Mouse (Mus musculus): Measurements from ENCODE around the gene Mageh1.
"Not testable (repeated sequence)": the region's sequence is repeated elsewhere in the genome, so short reads cannot be mapped to it uniquely, and the experiment has no call there.

Gene Mageh1

GRCm38 (mm10) chrX:153037087-153037971 is at the start of gene Mageh1:
Mageh1 (minus strand) TSS chrX:153037575.
- DNase-seq (ENCODE audit: low spot score) = peak; percentile 66

- not testable (repeated sequence) for DNase-seq (ENCODE audit: low spot score)
Measured at GRCm38 (mm10) chrX:153037972-153038744, 783 bp upstream of the Mageh1 start.

- not testable (repeated sequence) for DNase-seq (ENCODE audit: low spot score)
Measured at GRCm38 (mm10) chrX:153031547-153031946, 5.8 kb downstream of the Mageh1 start.

GRCm38 (mm10) chrX:153025709-153026108 is 11.7 kb downstream of the Mageh1 start:
- not testable (repeated sequence) for DNase-seq (ENCODE audit: low spot score)

- not testable (repeated sequence) for DNase-seq (ENCODE audit: low spot score)
Measured at GRCm38 (mm10) chrX:153025255-153025654, 12.1 kb downstream of the Mageh1 start.

GRCm38 (mm10) chrX:153007685-153008047 is 29.7 kb downstream of the Mageh1 start:
- DNase-seq (ENCODE audit: low spot score) = no peak

GRCm38 (mm10) chrX:153007021-153007684 is 30.2 kb downstream of the Mageh1 start:
- no peak for DNase-seq (ENCODE audit: low spot score)

- DNase-seq (ENCODE audit: low spot score) = no peak
Measured at GRCm38 (mm10) chrX:153006387-153006841, 31.0 kb downstream of the Mageh1 start, which contains the start of gene Usp51. Usp51 (plus strand) TSS chrX:153006469.

GRCm38 (mm10) chrX:152996105-152996504 is 41.3 kb downstream of the Mageh1 start:
- not testable (repeated sequence) for DNase-seq (ENCODE audit: low spot score)

- not testable (repeated sequence) for DNase-seq (ENCODE audit: low spot score)
Measured at GRCm38 (mm10) chrX:152989852-152990251, 47.5 kb downstream of the Mageh1 start.
